Mouse (Mus musculus): Measurements from ENCODE around the gene Snrnp25.
"Not testable (repeated sequence)": the region's sequence is repeated elsewhere in the genome, so short reads cannot be mapped to it uniquely, and the experiment has no call there.

Snrnp25 gene

GRCm38 (mm10) chr11:32195867-32196540 is 9.2 kb upstream of the Snrnp25 start:
- peak; percentile 23 to 25 for DNase-seq

GRCm38 (mm10) chr11:32196727-32197126 is 8.5 kb upstream of the Snrnp25 start:
- no peak for DNase-seq

GRCm38 (mm10) chr11:32197766-32198165 is 7.4 kb upstream of the Snrnp25 start:
- peak in 1 of 2 experiments; percentile 2 for DNase-seq

GRCm38 (mm10) chr11:32198256-32198955 is 6.8 kb upstream of the Snrnp25 start:
- peak in 1 of 2 experiments; percentile 12 for DNase-seq

- DNase-seq: peak; percentile 48 to 69
These were observed 6.0 kb upstream of the Snrnp25 start for GRCm38 (mm10) chr11:32199230-32199629.

GRCm38 (mm10) chr11:32200075-32200601 is 5.1 kb upstream of the Snrnp25 start, which contains the start of gene Il9r:
TSS of gene Il9r (minus strand) at chr11:32200279.
- DNase-seq: peak; percentile 72 to 81

- DNase-seq: not testable (repeated sequence)
These were observed 4.2 kb upstream of the Snrnp25 start for GRCm38 (mm10) chr11:32200992-32201391.

- no peak for DNase-seq
These were observed 3.1 kb upstream of the Snrnp25 start for GRCm38 (mm10) chr11:32201922-32202685.

- DNase-seq: no peak
These were observed 5.4 kb downstream of the Snrnp25 start for GRCm38 (mm10) chr11:32210623-32211022.

- DNase-seq: no peak
These were observed 10.4 kb downstream of the Snrnp25 start for GRCm38 (mm10) chr11:32215372-32216162.

GRCm38 (mm10) chr11:32216851-32217250 is 11.6 kb downstream of the Snrnp25 start:
- peak; percentile 55 to 65 for DNase-seq

GRCm38 (mm10) chr11:32218501-32219050 is 13.4 kb downstream of the Snrnp25 start:
- DNase-seq: no peak

GRCm38 (mm10) chr11:32219287-32219686 is 14.1 kb downstream of the Snrnp25 start:
- no peak for DNase-seq

GRCm38 (mm10) chr11:32220607-32221224 is 15.5 kb downstream of the Snrnp25 start:
- DNase-seq: no peak

- DNase-seq: no peak
These were observed 16.2 kb downstream of the Snrnp25 start for GRCm38 (mm10) chr11:32221225-32221950.

- no peak for DNase-seq
These were observed 16.8 kb downstream of the Snrnp25 start, which contains the start of gene Rhbdf1 for GRCm38 (mm10) chr11:32221951-32222409. TSS of gene Rhbdf1 (minus strand) at chr11:32222300.

- DNase-seq: no peak
These were observed 17.5 kb downstream of the Snrnp25 start for GRCm38 (mm10) chr11:32222570-32223194.

GRCm38 (mm10) chr11:32223297-32223967 is 18.2 kb downstream of the Snrnp25 start:
- no peak for DNase-seq

- DNase-seq: no peak
These were observed 19.4 kb downstream of the Snrnp25 start for GRCm38 (mm10) chr11:32224468-32225139.

Data from thymus, postnatal 36 days (tissue).